Mouse (Mus musculus): ENCODE measurements around the gene Nenf. TPM values are rescaled to one million over a fixed set of nuclear protein-coding genes. Genes with fewer than 3 reads are reported as not detected.

Gene Nenf
- polyA plus RNA-seq, 1 experiment from 2014 or later = 98.5 TPM

- no peaks in the 10 kb centered on the region for H3K4me1 ChIP-seq
- 79% methylated on average over 4 of the region's 4 CpGs for WGBS
- H3K27me3 ChIP-seq = no peaks in the 10 kb centered on the region
- peaks cover 85% of the 10 kb centered on the region for H3K36me3 ChIP-seq
- no peak overlapping the region for H3K4me2 ChIP-seq
- no peak overlapping the region for H3K9ac ChIP-seq
- H3K27ac ChIP-seq = no peak overlapping the region
- ATAC-seq (replicated peaks; ENCODE audit: low FRiP score) = no peak
- H3K4me3 ChIP-seq (replicated peaks) = no peak overlapping the region
- no peaks in the 10 kb centered on the region for H3K9me3 ChIP-seq (replicated peaks)
These were observed 22.5 kb upstream of the Nenf start for GRCm38 (mm10) chr1:191340530-191340929.

- Histone ChIP-seq H3K27me3 (no peaks in the 10 kb centered on the region), H3K27ac (no peak overlapping the region), H3K4me3 (replicated peaks) (no peak overlapping the region), H3K36me3 (peaks cover 79% of the 10 kb centered on the region), H3K9ac (no peak overlapping the region), H3K9me3 (replicated peaks) (no peaks in the 10 kb centered on the region), H3K4me2 (no peak overlapping the region), H3K4me1 (no peaks in the 10 kb centered on the region)
- 84% methylated on average over 2 of the region's 2 CpGs for WGBS
- ATAC-seq (replicated peaks; ENCODE audit: low FRiP score) = no peak
These were observed 21.9 kb upstream of the Nenf start for GRCm38 (mm10) chr1:191339876-191340275.

GRCm38 (mm10) chr1:191334500-191334899 lies 16.5 kb upstream of the Nenf start:
- WGBS = 81% methylated on average over 5 of the region's 5 CpGs
- no peak overlapping the region for H3K4me3 ChIP-seq (replicated peaks)
- no peaks in the 10 kb centered on the region for H3K4me1 ChIP-seq
- H3K27ac ChIP-seq = no peak overlapping the region
- no peaks in the 10 kb centered on the region for H3K9me3 ChIP-seq (replicated peaks)
- no peaks in the 10 kb centered on the region for H3K27me3 ChIP-seq
- no peak overlapping the region for H3K9ac ChIP-seq
- no peak overlapping the region for H3K4me2 ChIP-seq
- no peak for ATAC-seq (replicated peaks; ENCODE audit: low FRiP score)
- peaks cover 57% of the 10 kb centered on the region for H3K36me3 ChIP-seq

GRCm38 (mm10) chr1:191330356-191330755 lies 12.4 kb upstream of the Nenf start:
- H3K9me3 ChIP-seq (replicated peaks) = no peaks in the 10 kb centered on the region
- H3K27me3 ChIP-seq = no peaks in the 10 kb centered on the region
- WGBS = 85% methylated on average over 4 of the region's 4 CpGs
- no peak overlapping the region for H3K9ac ChIP-seq
- no peak overlapping the region for H3K4me3 ChIP-seq (replicated peaks)
- H3K4me2 ChIP-seq = no peak overlapping the region
- no peak for ATAC-seq (replicated peaks; ENCODE audit: low FRiP score)
- H3K27ac ChIP-seq = no peak overlapping the region
- H3K36me3 ChIP-seq = peaks cover 31% of the 10 kb centered on the region
- peaks cover 30% of the 10 kb centered on the region for H3K4me1 ChIP-seq

GRCm38 (mm10) chr1:191328019-191328441 lies 10.0 kb upstream of the Nenf start:
- 0 out of 2 replicates have a peak overlapping the region, but pooled peaks have one; percentile 87 for H3K4me2 ChIP-seq
- no peak overlapping the region for H3K27ac ChIP-seq
- 71% methylated on average over 8 of the region's 8 CpGs for WGBS
- H3K9ac ChIP-seq = no peak overlapping the region
- H3K27me3 ChIP-seq = no peaks in the 10 kb centered on the region
- peaks cover 15% of the 10 kb centered on the region for H3K36me3 ChIP-seq
- no peak overlapping the region for H3K4me3 ChIP-seq (replicated peaks)
- H3K9me3 ChIP-seq (replicated peaks) = no peaks in the 10 kb centered on the region
- peaks cover 31% of the 10 kb centered on the region for H3K4me1 ChIP-seq
- ATAC-seq (replicated peaks; ENCODE audit: low FRiP score) = no peak

GRCm38 (mm10) chr1:191327258-191327657 lies 9.3 kb upstream of the Nenf start:
- Histone ChIP-seq H3K4me2 (peak overlapping the region; percentile 87), H3K9ac (0 out of 2 replicates have a peak overlapping the region, but pooled peaks have one; percentile 75), H3K36me3 (peaks cover 9% of the 10 kb centered on the region), H3K4me3 (replicated peaks) (peak overlapping the region; percentile 73; the same call in 1 of the 2 replicates), H3K9me3 (replicated peaks) (no peaks in the 10 kb centered on the region), H3K27ac (no peak overlapping the region), H3K27me3 (no peaks in the 10 kb centered on the region), H3K4me1 (peaks cover 31% of the 10 kb centered on the region)
- no peak for ATAC-seq (replicated peaks; ENCODE audit: low FRiP score)
- WGBS = 75% methylated on average over 8 of the region's 8 CpGs

- Histone ChIP-seq H3K36me3 (peaks cover 4% of the 10 kb centered on the region; the same call in 1 of the 2 replicates), H3K4me1 (peaks cover 31% of the 10 kb centered on the region), H3K4me2 (peak overlapping the region; percentile 87), H3K9ac (peak overlapping the region; percentile 75), H3K4me3 (replicated peaks) (peak overlapping the region; percentile 73), H3K27ac (peak overlapping the region; percentile 82), H3K27me3 (no peaks in the 10 kb centered on the region), H3K9me3 (replicated peaks) (no peaks in the 10 kb centered on the region)
- peak; percentile 75 for ATAC-seq (replicated peaks; ENCODE audit: low FRiP score)
- WGBS = 1% methylated on average over 35 of the region's 35 CpGs
These were observed 8.4 kb upstream of the Nenf start for GRCm38 (mm10) chr1:191326233-191326882.

- under 1% methylated on average over 42 of the region's 42 CpGs for WGBS
- peaks cover 31% of the 10 kb centered on the region for H3K4me1 ChIP-seq
- peak within 1 kb of the TSS; percentile 75 for H3K9ac ChIP-seq
- H3K27ac ChIP-seq = peak within 1 kb of the TSS; percentile 82
- H3K4me3 ChIP-seq (replicated peaks) = peak within 1 kb of the TSS; percentile 73
- peak within 1 kb of the TSS; percentile 87 for H3K4me2 ChIP-seq
- H3K27me3 ChIP-seq = no peaks in the 10 kb centered on the region
- H3K36me3 ChIP-seq = no peaks in the 10 kb centered on the region
- no peaks in the 10 kb centered on the region for H3K9me3 ChIP-seq (replicated peaks)
- peak; percentile 95 for ATAC-seq (replicated peaks; ENCODE audit: low FRiP score)
These were observed 7.8 kb upstream of the Nenf start, which contains the start of gene Tmem206 for GRCm38 (mm10) chr1:191325726-191326232. Gene Tmem206, plus strand, starts transcription at chr1:191325912.

GRCm38 (mm10) chr1:191324733-191325590 lies 7.0 kb upstream of the Nenf start:
- H3K27ac ChIP-seq = no peak overlapping the region
- peak overlapping the region; percentile 73; the same call in 1 of the 2 replicates for H3K4me3 ChIP-seq (replicated peaks)
- 78% methylated on average over 7 of the region's 7 CpGs for WGBS
- no peaks in the 10 kb centered on the region for H3K36me3 ChIP-seq
- no peaks in the 10 kb centered on the region for H3K9me3 ChIP-seq (replicated peaks)
- H3K9ac ChIP-seq = no peak overlapping the region
- no peak; the same call in 1 of the 2 replicates for ATAC-seq (replicated peaks; ENCODE audit: low FRiP score)
- H3K4me1 ChIP-seq = peaks cover 31% of the 10 kb centered on the region
- H3K4me2 ChIP-seq = peak overlapping the region; percentile 87
- no peaks in the 10 kb centered on the region for H3K27me3 ChIP-seq

GRCm38 (mm10) chr1:191323381-191323780 lies 5.4 kb upstream of the Nenf start:
- no peaks in the 10 kb centered on the region for H3K9me3 ChIP-seq (replicated peaks)
- H3K36me3 ChIP-seq = no peaks in the 10 kb centered on the region
- H3K4me1 ChIP-seq = peaks cover 26% of the 10 kb centered on the region
- no peak overlapping the region for H3K4me3 ChIP-seq (replicated peaks)
- 86% methylated on average over 3 of the region's 3 CpGs for WGBS
- no peak overlapping the region for H3K9ac ChIP-seq
- no peak overlapping the region for H3K4me2 ChIP-seq
- no peak overlapping the region for H3K27ac ChIP-seq
- no peaks in the 10 kb centered on the region for H3K27me3 ChIP-seq
- no peak for ATAC-seq (replicated peaks; ENCODE audit: low FRiP score)

- Histone ChIP-seq H3K4me1 (peaks cover 8% of the 10 kb centered on the region), H3K9ac (no peak overlapping the region), H3K4me2 (no peak overlapping the region), H3K36me3 (no peaks in the 10 kb centered on the region), H3K4me3 (replicated peaks) (no peak overlapping the region), H3K27ac (0 out of 2 replicates have a peak overlapping the region, but pooled peaks have one; percentile 48), H3K27me3 (no peaks in the 10 kb centered on the region), H3K9me3 (replicated peaks) (no peaks in the 10 kb centered on the region)
- 75% methylated on average over 5 of the region's 5 CpGs for WGBS
- ATAC-seq (replicated peaks; ENCODE audit: low FRiP score) = no peak
These were observed 692 bp upstream of the Nenf start for GRCm38 (mm10) chr1:191318686-191319085.

GRCm38 (mm10) chr1:191316818-191317217 lies 1.2 kb downstream of the Nenf start:
- H3K9ac ChIP-seq = no peak overlapping the region
- no peaks in the 10 kb centered on the region for H3K27me3 ChIP-seq
- no peak overlapping the region for H3K27ac ChIP-seq
- 83% methylated on average over 8 of the region's 8 CpGs for WGBS
- H3K9me3 ChIP-seq (replicated peaks) = no peaks in the 10 kb centered on the region
- H3K4me3 ChIP-seq (replicated peaks) = 0 out of 2 replicates have a peak overlapping the region, but pooled peaks have one; percentile 70
- H3K4me1 ChIP-seq = peaks cover 18% of the 10 kb centered on the region
- peak overlapping the region; percentile 81 for H3K4me2 ChIP-seq
- H3K36me3 ChIP-seq = no peaks in the 10 kb centered on the region
- ATAC-seq (replicated peaks; ENCODE audit: low FRiP score) = no peak
